Comparison of ENCODE assay signal across 36 mouse cellular contexts in genomic region chr9:92298288-92298687, GRCm38 (mm10). TPM values are rescaled to one million over a fixed set of nuclear protein-coding genes. Genes with fewer than 3 reads are reported as not detected.
DNase-seq lines count a peak whose midpoint lies in the region; ATAC-seq and TF ChIP-seq lines count a peak whose summit lies in the region.
"Had no signal": no experiment of that assay in that cellular context is flagged by ENCODE, and none has a peak within 500 bp of the region (broad histone marks: within the 10 kb centered on the region; RNA-seq: fewer than 3 reads in every experiment).

No protein-coding gene starts in this region.

- no peaks in the 10 kb centered on the region for H3K36me3 ChIP-seq in heart, embryonic 13.5 days
- H3K36me3 ChIP-seq in heart, adult 2 months (ENCODE audit: control insufficient read depth, insufficient read depth, low read length) = peaks cover 14% of the 10 kb centered on the region
- no peaks in the 10 kb centered on the region; the same call in 1 of the 2 replicates for H3K36me3 ChIP-seq in heart, postnatal 0 days (replicated peaks; ENCODE audit: control insufficient read depth, insufficient read depth, low read length)
- H3K36me3 ChIP-seq in kidney, embryonic 14.5 days (ENCODE audit: control insufficient read depth, insufficient read depth, low read length) = no peaks in the 10 kb centered on the region
- no peaks in the 10 kb centered on the region for H3K36me3 ChIP-seq in kidney, postnatal 0 days (ENCODE audit: insufficient read depth, low read length)
- H3K36me3 ChIP-seq: embryonic facial prominence, embryonic 12.5 days; embryonic facial prominence, embryonic 15.5 days; G1E; hindbrain, embryonic 12.5 days; hindbrain, embryonic 15.5 days had no signal

- intact Hi-C loops in heart, adult 2 months (cut with DNase I) = no loop called here
- intact Hi-C loops in heart, postnatal 36 days (cut with DNase I) = no loop called here

- no peak for ATAC-seq in heart, embryonic 13.5 days (ENCODE audit: extremely low read depth, insufficient number of reproducible peaks, low FRiP score, low TSS enrichment)
- peak; percentile 83 for ATAC-seq in heart, postnatal 0 days (ENCODE audit: insufficient read depth, low read depth)
- peak; percentile 72; the same call in 1 of the 2 replicates for ATAC-seq in kidney, embryonic 14.5 days (ENCODE audit: low FRiP score, low TSS enrichment)
- no peak for ATAC-seq in kidney, postnatal 0 days (replicated peaks; ENCODE audit: low FRiP score, low read depth)
- ATAC-seq: forebrain, embryonic 14.5 days; forebrain, postnatal 0 days; intestine, postnatal 0 days; Patski had no signal

- H3K4me2 ChIP-seq in heart, embryonic 13.5 days = no peak overlapping the region
- no peak overlapping the region for H3K4me2 ChIP-seq in heart, postnatal 0 days (ENCODE audit: low read depth, low read length)
- no peak overlapping the region for H3K4me2 ChIP-seq in kidney, embryonic 14.5 days (replicated peaks; ENCODE audit: low read depth, low read length)
- no peak overlapping the region for H3K4me2 ChIP-seq in kidney, postnatal 0 days (ENCODE audit: low read length)
- H3K4me2 ChIP-seq: embryonic facial prominence, embryonic 12.5 days; embryonic facial prominence, embryonic 15.5 days; heart, embryonic 11.5 days; hindbrain, embryonic 12.5 days; hindbrain, embryonic 15.5 days had no signal

- H3K4me1 ChIP-seq in heart, embryonic 13.5 days = peaks cover 7% of the 10 kb centered on the region
- no peaks in the 10 kb centered on the region for H3K4me1 ChIP-seq in heart, adult 2 months (ENCODE audit: control insufficient read depth, insufficient read depth, low read length)
- H3K4me1 ChIP-seq in heart, postnatal 0 days (ENCODE audit: control insufficient read depth, insufficient read depth) = peaks cover 5% of the 10 kb centered on the region; the same call in 1 of the 2 replicates
- no peaks in the 10 kb centered on the region for H3K4me1 ChIP-seq in kidney, embryonic 14.5 days (ENCODE audit: control insufficient read depth, insufficient read depth, low read length)
- no peaks in the 10 kb centered on the region for H3K4me1 ChIP-seq in kidney, postnatal 0 days (replicated peaks; ENCODE audit: insufficient read depth, low read length)
- H3K4me1 ChIP-seq: embryonic facial prominence, embryonic 12.5 days; embryonic facial prominence, embryonic 15.5 days; hindbrain, embryonic 12.5 days; hindbrain, embryonic 15.5 days had no signal

- no peak for TF ChIP-seq POLR2A in heart, adult 2 months (IDR thresholded peaks at IDR 0.05; ENCODE audit: insufficient read depth, low read depth, low read length)

- no peak for TF ChIP-seq EP300 in heart, adult 2 months (IDR thresholded peaks at IDR 0.05; ENCODE audit: insufficient read depth, low read depth, low read length)
- no peak for TF ChIP-seq EP300 in heart, postnatal 0 days (IDR thresholded peaks at IDR 0.05; ENCODE audit: low read depth)

- no peaks in the 10 kb centered on the region for H3K9me3 ChIP-seq in heart, embryonic 13.5 days
- no peaks in the 10 kb centered on the region for H3K9me3 ChIP-seq in heart, postnatal 0 days (replicated peaks; ENCODE audit: control insufficient read depth, low read length)
- H3K9me3 ChIP-seq in kidney, embryonic 14.5 days (ENCODE audit: control insufficient read depth, low read length) = no peaks in the 10 kb centered on the region
- no peaks in the 10 kb centered on the region for H3K9me3 ChIP-seq in kidney, postnatal 0 days (replicated peaks; ENCODE audit: low read length)
- H3K9me3 ChIP-seq: embryonic facial prominence, embryonic 12.5 days; embryonic facial prominence, embryonic 15.5 days; G1E; hindbrain, embryonic 12.5 days; hindbrain, embryonic 15.5 days had no signal

- H3K27me3 ChIP-seq in heart, embryonic 13.5 days (replicated peaks) = no peaks in the 10 kb centered on the region
- no peaks in the 10 kb centered on the region for H3K27me3 ChIP-seq in heart, adult 2 months (ENCODE audit: control insufficient read depth, insufficient read depth, low read length)
- H3K27me3 ChIP-seq in heart, postnatal 0 days (ENCODE audit: control insufficient read depth, insufficient read depth, low read length) = no peaks in the 10 kb centered on the region
- H3K27me3 ChIP-seq in kidney, embryonic 14.5 days (ENCODE audit: control insufficient read depth, insufficient read depth, low read length) = no peaks in the 10 kb centered on the region
- H3K27me3 ChIP-seq in kidney, postnatal 0 days (ENCODE audit: insufficient read depth, low read length) = no peaks in the 10 kb centered on the region
- H3K27me3 ChIP-seq: CH12.LX; embryonic facial prominence, embryonic 12.5 days; embryonic facial prominence, embryonic 15.5 days; hindbrain, embryonic 12.5 days; hindbrain, embryonic 15.5 days; Patski had no signal

- WGBS in heart, embryonic 13.5 days = 48% methylated on average over 1 of the region's 1 CpGs
- WGBS in heart, adult 2 months = 45% methylated on average over 1 of the region's 1 CpGs
- 26% methylated on average over 1 of the region's 1 CpGs for WGBS in heart, postnatal 0 days
- 50% methylated on average over 1 of the region's 1 CpGs for WGBS in kidney, embryonic 14.5 days
- WGBS in kidney, postnatal 0 days = 39% methylated on average over 1 of the region's 1 CpGs

- no peak overlapping the region for H3K9ac ChIP-seq in heart, embryonic 13.5 days
- H3K9ac ChIP-seq in heart, adult 2 months (ENCODE audit: low read depth, low read length) = no peak overlapping the region
- H3K9ac ChIP-seq in heart, postnatal 0 days (replicated peaks; ENCODE audit: low read depth, low read length) = no peak overlapping the region
- H3K9ac ChIP-seq in kidney, embryonic 14.5 days (ENCODE audit: low read depth, low read length) = no peak overlapping the region
- H3K9ac ChIP-seq in kidney, postnatal 0 days (ENCODE audit: low read depth, low read length) = no peak overlapping the region
- H3K9ac ChIP-seq: embryonic facial prominence, embryonic 12.5 days; embryonic facial prominence, embryonic 15.5 days; forebrain, postnatal 0 days; hindbrain, embryonic 12.5 days; hindbrain, embryonic 15.5 days had no signal

- no peaks in the 10 kb centered on the region for H3K79me2 ChIP-seq in heart, adult 2 months (replicated peaks; ENCODE audit: control insufficient read depth, insufficient read depth, low read length)

- no peak for TF ChIP-seq CTCF in heart, adult 2 months (IDR thresholded peaks at IDR 0.05)
- TF ChIP-seq CTCF in heart, postnatal 0 days (IDR thresholded peaks at IDR 0.05; ENCODE audit: low read depth) = no peak
- TF ChIP-seq CTCF in kidney, postnatal 0 days (IDR thresholded peaks at IDR 0.05; ENCODE audit: low read depth) = no peak

- no peak overlapping the region for H3K4me3 ChIP-seq in heart, embryonic 13.5 days
- H3K4me3 ChIP-seq in heart, adult 2 months = no peak overlapping the region
- H3K4me3 ChIP-seq in heart, postnatal 0 days (ENCODE audit: low read depth, low read length) = no peak overlapping the region
- no peak overlapping the region for H3K4me3 ChIP-seq in kidney, embryonic 14.5 days (ENCODE audit: low read length)
- H3K4me3 ChIP-seq in kidney, postnatal 0 days (replicated peaks; ENCODE audit: low read depth, low read length) = no peak overlapping the region
- H3K4me3 ChIP-seq: embryonic facial prominence, embryonic 12.5 days; embryonic facial prominence, embryonic 15.5 days; gastrocnemius, adult 2 months; hindbrain, embryonic 12.5 days; hindbrain, embryonic 15.5 days had no signal

- 0 out of 2 replicates have a peak overlapping the region, but pooled peaks have one; percentile 20 for H3K27ac ChIP-seq in heart, embryonic 13.5 days (replicated peaks)
- no peak overlapping the region for H3K27ac ChIP-seq in heart, adult 2 months
- peak overlapping the region; percentile 30; the same call in 1 of the 2 replicates for H3K27ac ChIP-seq in heart, postnatal 0 days (ENCODE audit: low read depth)
- H3K27ac ChIP-seq in kidney, embryonic 14.5 days (ENCODE audit: low read depth, low read length) = no peak overlapping the region
- peak overlapping the region; percentile 62 for H3K27ac ChIP-seq in kidney, postnatal 0 days
- H3K27ac ChIP-seq: embryonic facial prominence, embryonic 12.5 days; embryonic facial prominence, embryonic 15.5 days; gastrocnemius, adult 2 months; hindbrain, embryonic 12.5 days; hindbrain, embryonic 15.5 days had no signal

- DNase-seq in heart, adult 2 months = no peak
- no peak for DNase-seq in heart, postnatal 0 days (ENCODE audit: low spot score)
- DNase-seq in heart, postnatal 36 days = no peak
- DNase-seq in kidney, adult 8-10 months = no peak
- DNase-seq in kidney, postnatal 0 days (ENCODE audit: low spot score) = no peak
- no peak for DNase-seq in kidney, adult 11 months
- DNase-seq: adrenal gland, adult 2 months; adrenal gland, postnatal 14 days; B cell, adult 2 months; cerebellum, adult 11 months; cerebellum, adult 2 months; cerebellum, adult 9-11 months; cerebellum, postnatal 25 days; forebrain, postnatal 0 days; gastrocnemius, adult 2 months; gastrocnemius, postnatal 14 days had no signal

RNA-seq across cellular contexts. Expression of gene 1700057G04Rik, which starts 10.9 kb away (rescaled TPM):
- polyA plus RNA-seq in heart, embryonic 13.5 days (2015; fragmentation: Nextera tagmentation; extraction: Ambion mirVana) = not detected in 2 replicates
- total RNA-seq in heart, adult 2 months (2021) = not detected
- not detected in 2 replicates for polyA plus RNA-seq in heart, adult 2 months (2012; rRNA removed)
- not detected in 2 replicates for total RNA-seq in heart, postnatal 0 days (2014; rRNA removed; ENCODE audit: low replicate concordance)
- not detected in 2 replicates for polyA plus RNA-seq in heart, postnatal 0 days (2015; fragmentation: Nextera tagmentation; extraction: Ambion mirVana)
- total RNA-seq in heart, postnatal 36 days (2021) = not detected
- not detected in 2 replicates for polyA plus RNA-seq in kidney, embryonic 14.5 days (2014; fragmentation: Nextera tagmentation; extraction: Ambion mirVana)
- polyA plus RNA-seq in kidney, postnatal 0 days (2015; fragmentation: Nextera tagmentation; extraction: Ambion mirVana) = 0.30 TPM in 1 of 2 replicates, not detected in the other
- total RNA-seq: adrenal gland, adult 2 months; adrenal gland, postnatal 14 days; adrenal gland, postnatal 4 days; CH12.LX; common myeloid progenitor, adult 5-6 weeks; forebrain, postnatal 0 days; gastrocnemius, adult 2 months; gastrocnemius, postnatal 14 days; gastrocnemius, postnatal 4 days; heart, postnatal 10 days; hematopoietic stem cell, adult 5-6 weeks had no signal
- polyA plus RNA-seq: adrenal gland, adult 2 months; cerebellum, adult 2 months; embryonic facial prominence, embryonic 12.5 days; embryonic facial prominence, embryonic 15.5 days; forebrain, embryonic 11.5 days; forebrain, embryonic 14.5 days; forebrain, postnatal 0 days; frontal cortex, adult 2 months; G1E; heart, embryonic 11.5 days; hindbrain, embryonic 12.5 days; hindbrain, embryonic 15.5 days; intestine, embryonic 14.5 days; intestine, postnatal 0 days; Patski had no signal

RNA-seq across cellular contexts. Expression of gene Plscr2, which starts 22.9 kb away (rescaled TPM):
- polyA plus RNA-seq in heart, embryonic 13.5 days (2015; fragmentation: Nextera tagmentation; extraction: Ambion mirVana) = 7.2 and 8.5 TPM in 2 replicates
- total RNA-seq in heart, adult 2 months (2021) = 10 to 100 TPM; 25.1 to 27.1 TPM
- 12.1 and 21.0 TPM in 2 replicates for polyA plus RNA-seq in heart, adult 2 months (2012; rRNA removed)
- total RNA-seq in heart, postnatal 0 days (2014; rRNA removed; ENCODE audit: low replicate concordance) = 12.2 and 12.9 TPM in 2 replicates
- polyA plus RNA-seq in heart, postnatal 0 days (2015; fragmentation: Nextera tagmentation; extraction: Ambion mirVana) = 9.7 and 10.9 TPM in 2 replicates
- total RNA-seq in heart, postnatal 36 days (2021) = 10 to 100 TPM; 25.8 to 26.8 TPM
- polyA plus RNA-seq in kidney, embryonic 14.5 days (2014; fragmentation: Nextera tagmentation; extraction: Ambion mirVana) = 6.0 and 11.6 TPM in 2 replicates
- 131 and 134 TPM in 2 replicates for polyA plus RNA-seq in kidney, postnatal 0 days (2015; fragmentation: Nextera tagmentation; extraction: Ambion mirVana)
- total RNA-seq: common myeloid progenitor, adult 5-6 weeks had no signal

RNA-seq across cellular contexts. Expression of gene Plscr1, which starts 48.7 kb away (rescaled TPM):
- polyA plus RNA-seq in heart, embryonic 13.5 days (2015; fragmentation: Nextera tagmentation; extraction: Ambion mirVana) = 31.7 and 32.3 TPM in 2 replicates
- 10 to 100 TPM; 11.0 to 14.0 TPM for total RNA-seq in heart, adult 2 months (2021)
- polyA plus RNA-seq in heart, adult 2 months (2012; rRNA removed) = 6.1 and 9.9 TPM in 2 replicates
- 17.7 and 22.1 TPM in 2 replicates for total RNA-seq in heart, postnatal 0 days (2014; rRNA removed; ENCODE audit: low replicate concordance)
- 25.4 and 25.8 TPM in 2 replicates for polyA plus RNA-seq in heart, postnatal 0 days (2015; fragmentation: Nextera tagmentation; extraction: Ambion mirVana)
- total RNA-seq in heart, postnatal 36 days (2021) = 10 to 100 TPM; 11.4 to 12.3 TPM
- 83.5 and 91.2 TPM in 2 replicates for polyA plus RNA-seq in kidney, embryonic 14.5 days (2014; fragmentation: Nextera tagmentation; extraction: Ambion mirVana)
- 108 TPM in 2 replicates for polyA plus RNA-seq in kidney, postnatal 0 days (2015; fragmentation: Nextera tagmentation; extraction: Ambion mirVana)

Comparison
In these comparisons a context has a peak if more than half of its experiments do, and no peak if none do; other contexts are left out.
1. ATAC-seq: peak in heart, postnatal 0 days (single experiment) and kidney, embryonic 14.5 days (single experiment); none in heart, embryonic 13.5 days (single experiment) and kidney, postnatal 0 days (single experiment).
2. H3K27ac ChIP-seq: peak in heart, embryonic 13.5 days (single experiment), heart, postnatal 0 days (single experiment) and kidney, postnatal 0 days (single experiment); none in heart, adult 2 months (single experiment) and kidney, embryonic 14.5 days (single experiment).